Mouse (Mus musculus): ENCODE measurements around the gene Grid2ip. TPM values are rescaled to one million over a fixed set of nuclear protein-coding genes. Genes with fewer than 3 reads are reported as not detected.

Gene Grid2ip
- 1.3 TPM in 2 replicates for polyA plus RNA-seq (2021; fragmentation: Nextera tagmentation)
- long read RNA-seq, experiment 1, result 0 reads
- long read RNA-seq, experiment 2, result 0 reads

GRCm38 (mm10) chr5:143356686-143357388, at the start of gene Grid2ip:
Gene Grid2ip, plus strand, starts transcription at chr5:143357338.

GRCm38 (mm10) chr5:143314730-143315513, 42.2 kb upstream of the Grid2ip start, which contains the start of gene E130309D02Rik:
Gene E130309D02Rik, minus strand, starts transcription at chr5:143315360.

DNA sequence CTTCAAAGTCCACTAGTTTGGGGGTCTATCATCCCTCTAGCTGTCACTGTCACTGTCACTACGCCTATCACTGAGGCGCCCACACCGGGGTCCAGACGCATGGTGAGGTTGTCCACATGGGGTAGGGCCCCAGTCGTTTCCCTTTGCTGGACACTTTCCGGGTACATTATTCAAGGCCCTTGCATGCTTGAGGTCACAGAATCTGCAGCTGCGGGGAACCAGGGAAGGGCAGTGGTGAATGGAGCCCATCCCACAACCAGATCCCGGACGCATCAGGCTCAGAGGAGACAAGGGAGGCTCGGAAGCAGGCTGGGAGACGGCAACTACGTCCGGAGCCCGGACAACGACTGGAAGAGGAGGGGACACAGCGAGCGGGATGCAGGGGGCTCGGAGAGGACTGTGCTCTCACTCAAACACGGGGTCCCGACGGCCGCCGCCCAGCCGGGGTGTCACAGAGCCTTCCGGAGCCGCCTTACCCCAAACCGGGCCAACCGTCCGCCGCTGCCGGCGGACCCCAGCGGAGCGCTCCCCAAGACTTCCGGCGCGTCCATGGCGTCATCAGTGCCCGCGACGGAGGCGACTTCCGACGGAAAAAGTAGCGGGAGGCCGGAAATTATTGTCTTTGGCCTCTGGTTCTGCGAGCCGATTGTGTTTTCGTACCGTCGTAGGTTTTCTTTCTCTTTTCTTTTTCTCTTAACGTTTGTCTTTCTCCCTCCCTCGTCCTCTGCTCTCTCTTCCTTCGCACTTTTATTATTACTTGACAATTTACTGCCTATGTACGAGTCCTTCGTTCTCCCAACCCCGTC, 28.2 kb upstream of the Grid2ip start, which contains the start of gene Zdhhc4:
Gene Zdhhc4 (minus strand): TSS at position 567 of the 806 bp plus-strand sequence.

GRCm38 (mm10) chr5:143403221-143404147, 46.3 kb downstream of the Grid2ip start, which contains the start of gene Kdelr2:
Gene Kdelr2, plus strand, starts transcription at chr5:143403838.

Other genes with a start within 250 kb of the Grid2ip start
- 13.7 and 15.0 TPM in 2 replicates for gene Rnf216, start 244.3 kb upstream of the Grid2ip start, polyA plus RNA-seq (2021; fragmentation: Nextera tagmentation)
- not detected in 2 replicates for gene Olfr718-ps1, start 209.8 kb upstream of the Grid2ip start, polyA plus RNA-seq (2021; fragmentation: Nextera tagmentation)
- gene Rbak, start 176.6 kb upstream of the Grid2ip start, polyA plus RNA-seq (2021; fragmentation: Nextera tagmentation), result 4.6 and 4.8 TPM in 2 replicates
- gene Spdye4b, start 176.3 kb upstream of the Grid2ip start, polyA plus RNA-seq (2021; fragmentation: Nextera tagmentation), result not detected in 2 replicates
- gene Spdye4a, start 130.4 kb upstream of the Grid2ip start, polyA plus RNA-seq (2021; fragmentation: Nextera tagmentation), result not detected in 2 replicates
- 4.9 and 5.4 TPM in 2 replicates for gene Zfp12, start 122.2 kb upstream of the Grid2ip start, polyA plus RNA-seq (2021; fragmentation: Nextera tagmentation)
- 4.9 and 6.6 TPM in 2 replicates for gene Zfp316, start 87.3 kb upstream of the Grid2ip start, polyA plus RNA-seq (2021; fragmentation: Nextera tagmentation)
- 0.18 and 0.50 TPM in 2 replicates for gene Zfp853, start 63.7 kb upstream of the Grid2ip start, polyA plus RNA-seq (2021; fragmentation: Nextera tagmentation)
- gene E130309D02Rik, start 42.0 kb upstream of the Grid2ip start, polyA plus RNA-seq (2021; fragmentation: Nextera tagmentation), result 21.1 and 24.4 TPM in 2 replicates
- 63.9 and 65.3 TPM in 2 replicates for gene Zdhhc4, start 28.1 kb upstream of the Grid2ip start, polyA plus RNA-seq (2021; fragmentation: Nextera tagmentation)
- 95.3 and 134 TPM in 2 replicates for gene Kdelr2, start 46.5 kb downstream of the Grid2ip start, polyA plus RNA-seq (2021; fragmentation: Nextera tagmentation)
- 20.1 and 22.2 TPM in 2 replicates for gene Daglb, start 107.2 kb downstream of the Grid2ip start, polyA plus RNA-seq (2021; fragmentation: Nextera tagmentation)
- 276 and 448 TPM in 2 replicates for gene Rac1, start 170.7 kb downstream of the Grid2ip start, polyA plus RNA-seq (2021; fragmentation: Nextera tagmentation)

Measured in layer of hippocampus, adult 6 months (tissue).